Mouse (Mus musculus): ENCODE results near the gene Acvr2b. TPM values are rescaled to one million over a fixed set of nuclear protein-coding genes. Genes with fewer than 3 reads are reported as not detected.
"Not testable (repeated sequence)": the region's sequence is repeated elsewhere in the genome, so short reads cannot be mapped to it uniquely, and the experiment has no call there.

Gene Acvr2b
- total and polyA plus RNA-seq, 2 experiments from 2014 or later, result 6.6 TPM

GRCm38 (mm10) chr9:119361416-119361815 lies 40.5 kb upstream of the Acvr2b start:
- H3K36me3 ChIP-seq (replicated peaks; ENCODE audit: control insufficient read depth, insufficient read depth, low read length), result no peaks in the 10 kb centered on the region
- H3K27ac ChIP-seq (ENCODE audit: low read depth), result no peak overlapping the region
- TF ChIP-seq CTCF (IDR thresholded peaks at IDR 0.05; ENCODE audit: low read depth) (no peak), EP300 (IDR thresholded peaks at IDR 0.05; ENCODE audit: low read depth) (no peak)
- no peak overlapping the region for H3K9ac ChIP-seq (replicated peaks; ENCODE audit: low read depth, low read length)
- H3K4me1 ChIP-seq (ENCODE audit: control insufficient read depth, insufficient read depth), result no peaks in the 10 kb centered on the region
- no peak overlapping the region for H3K4me3 ChIP-seq (ENCODE audit: low read depth, low read length)
- ATAC-seq (ENCODE audit: insufficient read depth, low read depth) (no peak), DNase-seq (ENCODE audit: low spot score) (no peak)
- 90% methylated on average over 5 of the region's 5 CpGs for WGBS
- H3K27me3 ChIP-seq (ENCODE audit: control insufficient read depth, insufficient read depth, low read length), result no peaks in the 10 kb centered on the region
- H3K4me2 ChIP-seq (ENCODE audit: low read depth, low read length), result no peak overlapping the region
- no peaks in the 10 kb centered on the region for H3K9me3 ChIP-seq (replicated peaks; ENCODE audit: control insufficient read depth, low read length)

GRCm38 (mm10) chr9:119363229-119363628 lies 38.7 kb upstream of the Acvr2b start:
- H3K9ac ChIP-seq (replicated peaks; ENCODE audit: low read depth, low read length), result no peak overlapping the region
- no peak for TF ChIP-seq CTCF (IDR thresholded peaks at IDR 0.05; ENCODE audit: low read depth)
- no peaks in the 10 kb centered on the region for H3K36me3 ChIP-seq (replicated peaks; ENCODE audit: control insufficient read depth, insufficient read depth, low read length)
- ATAC-seq (ENCODE audit: insufficient read depth, low read depth), result no peak
- H3K27ac ChIP-seq (ENCODE audit: low read depth), result no peak overlapping the region
- no peaks in the 10 kb centered on the region for H3K9me3 ChIP-seq (replicated peaks; ENCODE audit: control insufficient read depth, low read length)
- H3K4me1 ChIP-seq (ENCODE audit: control insufficient read depth, insufficient read depth), result no peaks in the 10 kb centered on the region
- 48% methylated on average over 12 of the region's 12 CpGs for whole genome bisulfite sequencing
- no peak overlapping the region for H3K4me2 ChIP-seq (ENCODE audit: low read depth, low read length)
- no peak for DNase-seq (ENCODE audit: low spot score)
- no peaks in the 10 kb centered on the region for H3K27me3 ChIP-seq (ENCODE audit: control insufficient read depth, insufficient read depth, low read length)
- H3K4me3 ChIP-seq (ENCODE audit: low read depth, low read length), result no peak overlapping the region

GRCm38 (mm10) chr9:119365284-119365683 lies 36.6 kb upstream of the Acvr2b start, which contains the start of gene Slc22a14:
TSS of gene Slc22a14 (minus strand) at chr9:119365553.
- no peaks in the 10 kb centered on the region for H3K4me1 ChIP-seq (ENCODE audit: control insufficient read depth, insufficient read depth)
- H3K4me3 ChIP-seq (ENCODE audit: low read depth, low read length), result no peak within 1 kb of the TSS
- H3K9ac ChIP-seq (replicated peaks; ENCODE audit: low read depth, low read length), result no peak within 1 kb of the TSS
- DNase-seq (ENCODE audit: low spot score) (no peak), ATAC-seq (ENCODE audit: insufficient read depth, low read depth) (no peak)
- H3K9me3 ChIP-seq (replicated peaks; ENCODE audit: control insufficient read depth, low read length), result no peaks in the 10 kb centered on the region
- H3K27ac ChIP-seq (ENCODE audit: low read depth), result no peak within 1 kb of the TSS
- no peaks in the 10 kb centered on the region for H3K27me3 ChIP-seq (ENCODE audit: control insufficient read depth, insufficient read depth, low read length)
- WGBS, result 47% methylated on average over 7 of the region's 7 CpGs
- TF ChIP-seq EP300 (IDR thresholded peaks at IDR 0.05; ENCODE audit: low read depth) (no peak), CTCF (IDR thresholded peaks at IDR 0.05; ENCODE audit: low read depth) (no peak)
- no peaks in the 10 kb centered on the region for H3K36me3 ChIP-seq (replicated peaks; ENCODE audit: control insufficient read depth, insufficient read depth, low read length)
- no peak within 1 kb of the TSS for H3K4me2 ChIP-seq (ENCODE audit: low read depth, low read length)

- Histone ChIP-seq H3K4me2 (ENCODE audit: low read depth, low read length) (no peak overlapping the region), H3K9ac (replicated peaks; ENCODE audit: low read depth, low read length) (no peak overlapping the region), H3K36me3 (replicated peaks; ENCODE audit: control insufficient read depth, insufficient read depth, low read length) (no peaks in the 10 kb centered on the region), H3K27ac (ENCODE audit: low read depth) (no peak overlapping the region), H3K27me3 (ENCODE audit: control insufficient read depth, insufficient read depth, low read length) (no peaks in the 10 kb centered on the region), H3K4me1 (ENCODE audit: control insufficient read depth, insufficient read depth) (no peaks in the 10 kb centered on the region), H3K4me3 (ENCODE audit: low read depth, low read length) (no peak overlapping the region), H3K9me3 (replicated peaks; ENCODE audit: control insufficient read depth, low read length) (no peaks in the 10 kb centered on the region)
- no peak for TF ChIP-seq CTCF (IDR thresholded peaks at IDR 0.05; ENCODE audit: low read depth)
- TF ChIP-seq EP300 (IDR thresholded peaks at IDR 0.05; ENCODE audit: low read depth), result no peak
- 89% methylated on average over 3 of the region's 3 CpGs for WGBS
- ATAC-seq (ENCODE audit: insufficient read depth, low read depth) (no peak), DNase-seq (ENCODE audit: low spot score) (no peak)
Observed at GRCm38 (mm10) chr9:119368367-119368766, 33.6 kb upstream of the Acvr2b start.

- H3K9ac ChIP-seq (replicated peaks; ENCODE audit: low read depth, low read length); H3K36me3 ChIP-seq (replicated peaks; ENCODE audit: control insufficient read depth, insufficient read depth, low read length); ATAC-seq (ENCODE audit: insufficient read depth, low read depth); H3K27ac ChIP-seq (ENCODE audit: low read depth); H3K27me3 ChIP-seq (ENCODE audit: control insufficient read depth, insufficient read depth, low read length); H3K4me3 ChIP-seq (ENCODE audit: low read depth, low read length); H3K4me2 ChIP-seq (ENCODE audit: low read depth, low read length); DNase-seq (ENCODE audit: low spot score); H3K4me1 ChIP-seq (ENCODE audit: control insufficient read depth, insufficient read depth); H3K9me3 ChIP-seq (replicated peaks; ENCODE audit: control insufficient read depth, low read length): not testable (repeated sequence)
- 85% methylated on average over 4 of the region's 4 CpGs for WGBS
Observed at GRCm38 (mm10) chr9:119370770-119371169, 31.1 kb upstream of the Acvr2b start.

GRCm38 (mm10) chr9:119371251-119371650 lies 30.7 kb upstream of the Acvr2b start:
- H3K4me2 ChIP-seq (ENCODE audit: low read depth, low read length), result no peak overlapping the region
- ATAC-seq (ENCODE audit: insufficient read depth, low read depth) (no peak), DNase-seq (ENCODE audit: low spot score) (no peak)
- TF ChIP-seq CTCF (IDR thresholded peaks at IDR 0.05; ENCODE audit: low read depth) (no peak), EP300 (IDR thresholded peaks at IDR 0.05; ENCODE audit: low read depth) (no peak)
- H3K4me1 ChIP-seq (ENCODE audit: control insufficient read depth, insufficient read depth), result no peaks in the 10 kb centered on the region
- H3K27me3 ChIP-seq (ENCODE audit: control insufficient read depth, insufficient read depth, low read length), result no peaks in the 10 kb centered on the region
- H3K36me3 ChIP-seq (replicated peaks; ENCODE audit: control insufficient read depth, insufficient read depth, low read length), result no peaks in the 10 kb centered on the region
- no peak overlapping the region for H3K27ac ChIP-seq (ENCODE audit: low read depth)
- no peak overlapping the region for H3K9ac ChIP-seq (replicated peaks; ENCODE audit: low read depth, low read length)
- WGBS, result 76% methylated on average over 4 of the region's 4 CpGs
- no peaks in the 10 kb centered on the region for H3K9me3 ChIP-seq (replicated peaks; ENCODE audit: control insufficient read depth, low read length)
- no peak overlapping the region for H3K4me3 ChIP-seq (ENCODE audit: low read depth, low read length)

All from heart, postnatal 0 days (tissue).